Mouse (Mus musculus) 3134 (cell line): ENCODE measurements at regions not wholly inside any gene's neighbourhood (a gene's known extent, or its start where the extent isn't known, plus 50 kb on each side); places are given as distances from the start of the nearest gene placed in this dataset.

Experiments
- DNase-seq: peaks from one replicate; pipeline ENCODE4 v3.0.0-alpha.2; 2011; ENCODE audit warnings: low spot score; ENCODE audit not compliant: insufficient read length; ENCODE audit errors: extremely low read depth

- DNase-seq, result no peak
Observed at GRCm38 (mm10) chr15:61168842-61169416, 246.1 kb upstream of the A1bg start.

- no peak for DNase-seq
Observed at GRCm38 (mm10) chr15:61165050-61165449, 242.2 kb upstream of the A1bg start.

GRCm38 (mm10) chr15:61161397-61161796, 238.6 kb upstream of the A1bg start:
- DNase-seq, result no peak

- DNase-seq, result no peak
Observed at GRCm38 (mm10) chr15:61160666-61161065, 237.9 kb upstream of the A1bg start.

- no peak for DNase-seq
Observed at GRCm38 (mm10) chr15:61159552-61159951, 236.7 kb upstream of the A1bg start.

GRCm38 (mm10) chr15:61158041-61158545, 235.3 kb upstream of the A1bg start:
- peak; percentile 16 for DNase-seq

GRCm38 (mm10) chr15:61157543-61157942, 234.7 kb upstream of the A1bg start:
- DNase-seq, result peak; percentile 51

- no peak for DNase-seq
Observed at GRCm38 (mm10) chr15:61155530-61155929, 232.7 kb upstream of the A1bg start.

- DNase-seq, result no peak
Observed at GRCm38 (mm10) chr15:61154166-61154565, 231.4 kb upstream of the A1bg start.

GRCm38 (mm10) chr15:61142851-61143250, 220.0 kb upstream of the A1bg start:
- no peak for DNase-seq

- no peak for DNase-seq
Observed at GRCm38 (mm10) chr15:61139151-61139550, 216.3 kb upstream of the A1bg start.

GRCm38 (mm10) chr15:61136781-61137180, 214.0 kb upstream of the A1bg start:
- no peak for DNase-seq

GRCm38 (mm10) chr15:61133316-61133715, 210.5 kb upstream of the A1bg start:
- DNase-seq, result no peak

GRCm38 (mm10) chr15:61127971-61128370, 205.2 kb upstream of the A1bg start:
- DNase-seq, result no peak

GRCm38 (mm10) chr15:61127130-61127529, 204.3 kb upstream of the A1bg start:
- DNase-seq, result peak; percentile 35

- DNase-seq, result no peak
Observed at GRCm38 (mm10) chr15:61116912-61117311, 194.1 kb upstream of the A1bg start.

- DNase-seq, result no peak
Observed at GRCm38 (mm10) chr15:61109429-61110128, 186.8 kb upstream of the A1bg start.

GRCm38 (mm10) chr15:61108957-61109356, 186.1 kb upstream of the A1bg start:
- no peak for DNase-seq

GRCm38 (mm10) chr15:61102421-61103412, 179.9 kb upstream of the A1bg start:
- no peak for DNase-seq

GRCm38 (mm10) chr15:61100807-61101206, 178.0 kb upstream of the A1bg start:
- no peak for DNase-seq

GRCm38 (mm10) chr15:61098968-61099367, 176.2 kb upstream of the A1bg start:
- DNase-seq, result no peak
